Mouse (Mus musculus) lung, postnatal 25 days (tissue): Measurements from ENCODE around the gene Rab43.

Experiments
- DNase-seq: peaks from one replicate; pipeline ENCODE4 v3.0.0; 2022; ENCODE audit warnings: low spot score

Gene Rab43

GRCm38 (mm10) chr6:87809144-87809543 lies 2.8 kb downstream of the Rab43 start:
- no peak for DNase-seq

DNA sequence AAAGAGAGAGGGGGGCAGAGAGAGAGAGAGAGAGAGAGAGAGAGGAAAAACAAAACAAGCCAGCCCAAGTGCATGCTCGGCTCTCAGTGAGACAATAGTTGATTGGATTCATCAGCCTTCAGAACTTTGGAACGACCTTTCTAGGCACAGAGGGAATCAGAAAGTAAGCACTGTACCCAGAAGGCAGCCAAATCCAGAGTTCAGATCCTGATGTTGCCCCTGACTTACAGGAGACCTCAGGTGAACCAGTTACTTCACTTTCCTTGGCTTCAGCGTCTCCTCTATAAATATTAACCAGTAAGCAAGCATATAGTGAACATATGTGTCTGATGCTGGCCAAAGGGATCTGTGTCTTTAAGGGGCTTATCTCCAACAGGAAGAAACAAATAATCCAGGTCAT lies 3.4 kb downstream of the Rab43 start:
- no peak for DNase-seq

DNA sequence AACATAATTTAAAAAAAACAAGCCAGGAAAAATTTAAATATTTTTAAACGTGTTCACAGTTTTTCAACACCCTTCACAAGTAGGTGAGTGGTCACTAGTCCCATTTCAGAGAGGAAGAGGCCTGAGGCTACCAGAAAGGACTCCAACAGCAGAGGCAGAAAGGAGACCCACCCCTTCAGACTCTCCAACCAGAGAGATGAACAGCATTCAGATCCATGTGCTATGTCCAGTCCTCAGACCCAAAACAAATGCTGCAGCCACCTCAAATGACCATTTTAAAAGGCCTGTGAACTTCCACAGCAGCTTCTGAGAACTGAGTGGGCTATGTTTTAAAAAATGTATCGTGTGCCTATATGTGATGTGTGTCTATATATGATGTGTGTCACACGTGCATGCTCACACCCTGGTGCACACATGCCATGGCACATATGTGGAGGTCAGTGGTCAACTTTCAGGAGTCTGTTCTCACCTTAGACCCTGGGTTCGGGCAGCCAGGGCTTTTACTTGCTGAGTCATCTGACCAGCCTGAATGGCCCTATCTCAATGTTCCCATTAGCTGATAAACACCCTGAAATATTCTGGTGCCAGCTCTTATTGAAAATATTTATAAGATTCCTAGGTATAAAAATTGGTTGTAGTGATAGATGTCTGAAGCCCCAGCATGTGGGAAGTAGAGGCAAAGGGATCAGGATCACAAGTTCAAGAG lies 4.1 kb downstream of the Rab43 start:
- DNase-seq: no peak

- no peak for DNase-seq
Measured at GRCm38 (mm10) chr6:87806857-87807256, 5.1 kb downstream of the Rab43 start.

- peak; percentile 51 for DNase-seq
Measured at GRCm38 (mm10) chr6:87806028-87806427, 5.9 kb downstream of the Rab43 start.

GRCm38 (mm10) chr6:87805448-87805847 lies 6.5 kb downstream of the Rab43 start:
- no peak for DNase-seq

DNA sequence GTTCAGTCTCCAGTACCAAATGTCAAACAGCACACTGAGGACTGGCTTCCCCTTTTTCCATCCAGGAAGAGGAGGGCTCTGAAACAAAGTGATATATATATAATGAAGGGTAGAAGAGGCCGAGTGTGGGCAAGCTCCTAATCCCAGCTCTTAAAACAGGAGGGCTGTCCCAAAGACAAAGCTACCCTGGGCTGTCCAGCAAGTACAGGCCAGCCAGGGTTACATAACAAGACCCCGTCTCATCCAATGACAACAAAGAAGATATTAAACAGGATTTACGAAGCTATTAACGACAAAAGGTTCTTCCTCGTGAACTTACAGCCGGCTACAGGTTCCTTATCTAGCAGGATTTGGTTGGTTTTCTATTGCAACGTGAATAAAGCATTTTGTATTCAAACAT lies 7.1 kb downstream of the Rab43 start:
- DNase-seq: no peak

- DNase-seq: no peak
Measured at GRCm38 (mm10) chr6:87804036-87804435, 7.9 kb downstream of the Rab43 start.

DNA sequence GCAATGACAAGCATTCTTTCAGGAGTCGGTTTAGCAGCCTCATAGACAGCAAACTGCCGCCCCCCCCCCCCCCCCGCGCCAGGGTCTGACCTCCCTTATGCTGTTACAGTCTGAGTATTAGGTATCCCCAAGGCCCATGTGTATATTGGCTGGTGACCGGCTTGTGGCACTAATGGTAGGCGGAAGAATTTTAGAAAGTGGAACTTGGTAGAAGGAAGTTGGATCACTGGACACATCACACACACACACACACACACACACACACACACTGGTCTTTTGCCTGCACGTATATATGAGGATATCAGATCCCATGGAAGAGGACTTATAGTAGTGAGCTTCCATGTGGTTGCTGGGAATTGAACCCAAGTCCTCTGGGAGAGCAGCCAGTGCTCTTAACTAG lies 9.5 kb downstream of the Rab43 start:
- no peak for DNase-seq

DNA sequence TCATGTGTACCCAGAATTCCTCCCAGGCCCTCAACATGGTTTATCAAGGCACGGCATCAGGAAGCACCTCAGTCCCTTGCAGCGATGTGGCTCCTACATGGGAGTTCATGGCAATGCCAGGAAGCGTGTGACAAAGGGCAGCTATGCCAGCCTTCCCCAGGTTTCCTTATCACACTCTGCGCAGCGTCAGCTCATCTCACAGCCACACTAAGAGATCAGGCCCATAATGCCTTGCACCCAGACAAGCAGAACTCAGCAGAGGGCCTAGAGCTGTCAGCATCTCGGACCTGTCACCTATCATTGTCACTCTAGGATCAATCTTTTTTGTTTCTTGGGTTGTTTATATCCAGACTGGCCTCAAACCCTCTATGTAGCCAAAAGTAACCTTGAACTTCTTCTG lies 12.4 kb downstream of the Rab43 start:
- no peak for DNase-seq

DNA sequence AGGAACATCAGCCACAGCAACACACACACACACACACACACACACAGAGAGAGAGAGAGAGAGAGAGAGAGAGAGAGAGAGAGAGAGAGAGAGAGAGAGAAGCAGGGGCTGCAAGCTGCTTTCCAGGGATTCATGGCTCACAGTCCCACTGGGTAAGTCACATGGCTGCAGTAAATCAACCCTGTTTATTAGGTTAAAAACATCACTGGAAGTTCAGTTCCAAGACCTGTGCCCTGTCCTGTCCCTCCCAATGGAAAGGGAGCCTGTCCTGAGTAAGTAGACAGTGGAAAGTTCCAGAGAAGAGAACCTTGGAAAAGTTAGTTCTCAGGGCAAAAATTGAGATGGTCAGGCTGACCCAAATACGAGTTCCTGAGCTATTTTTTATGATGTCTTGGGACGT lies 14.6 kb downstream of the Rab43 start:
- DNase-seq: no peak

GRCm38 (mm10) chr6:87796251-87796880 lies 15.6 kb downstream of the Rab43 start:
- no peak for DNase-seq

GRCm38 (mm10) chr6:87795385-87796150 lies 16.4 kb downstream of the Rab43 start:
- DNase-seq: no peak

DNA sequence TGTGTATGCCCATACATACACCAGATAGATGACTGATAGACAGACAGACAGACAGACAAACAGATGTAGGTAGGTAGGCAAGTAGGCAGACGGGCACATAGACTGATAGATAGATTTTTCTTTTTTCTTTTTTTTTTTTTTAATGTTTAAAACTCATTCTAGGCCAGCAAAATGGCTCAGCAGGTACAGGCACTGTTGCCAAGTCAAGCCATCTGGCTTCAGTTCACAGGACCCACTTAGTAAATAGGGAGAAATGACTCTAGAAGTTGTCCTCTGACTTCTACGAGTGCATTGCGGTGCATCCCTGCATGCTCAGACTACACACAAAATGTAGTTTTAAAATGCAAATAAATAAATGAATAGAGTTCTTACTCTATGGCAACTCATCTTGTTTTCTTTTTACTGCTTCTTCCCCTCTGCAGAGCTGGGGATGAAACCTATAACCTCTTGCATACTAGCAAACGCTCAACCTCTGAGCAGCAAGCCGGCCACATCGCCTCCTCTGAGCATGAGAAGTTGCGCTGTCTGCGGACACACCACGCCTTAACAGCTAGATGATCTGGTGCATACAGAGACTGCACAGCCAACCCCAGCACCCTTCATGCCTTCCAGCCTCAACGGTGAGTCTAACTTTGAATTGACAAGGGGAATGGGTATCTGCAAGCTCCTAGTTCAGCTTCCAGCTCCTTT lies 18.0 kb downstream of the Rab43 start:
- DNase-seq: no peak

DNA sequence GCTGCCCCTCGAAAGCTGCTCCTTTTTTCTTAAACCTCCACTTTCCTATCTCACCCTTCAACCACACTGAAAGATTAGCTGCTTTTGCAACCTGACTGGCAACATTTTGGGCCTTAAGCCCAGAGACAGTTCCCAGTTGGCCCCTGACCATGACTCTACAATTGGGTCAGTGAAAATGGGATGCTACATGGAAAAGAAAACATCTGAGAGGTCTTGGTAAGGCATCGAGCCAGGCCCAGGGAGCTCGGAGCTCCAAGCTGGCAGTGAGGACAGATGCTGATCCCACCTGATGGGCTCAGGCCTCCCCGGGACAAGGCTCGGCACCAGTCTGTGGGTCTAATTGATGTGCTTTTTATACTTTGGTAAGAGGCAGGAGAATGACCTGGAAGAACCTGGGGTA lies 20.1 kb downstream of the Rab43 start:
- DNase-seq: no peak

- DNase-seq: no peak
Measured at GRCm38 (mm10) chr6:87790779-87791480, 21.0 kb downstream of the Rab43 start.

GRCm38 (mm10) chr6:87789791-87790190 lies 22.2 kb downstream of the Rab43 start:
- no peak for DNase-seq

DNA sequence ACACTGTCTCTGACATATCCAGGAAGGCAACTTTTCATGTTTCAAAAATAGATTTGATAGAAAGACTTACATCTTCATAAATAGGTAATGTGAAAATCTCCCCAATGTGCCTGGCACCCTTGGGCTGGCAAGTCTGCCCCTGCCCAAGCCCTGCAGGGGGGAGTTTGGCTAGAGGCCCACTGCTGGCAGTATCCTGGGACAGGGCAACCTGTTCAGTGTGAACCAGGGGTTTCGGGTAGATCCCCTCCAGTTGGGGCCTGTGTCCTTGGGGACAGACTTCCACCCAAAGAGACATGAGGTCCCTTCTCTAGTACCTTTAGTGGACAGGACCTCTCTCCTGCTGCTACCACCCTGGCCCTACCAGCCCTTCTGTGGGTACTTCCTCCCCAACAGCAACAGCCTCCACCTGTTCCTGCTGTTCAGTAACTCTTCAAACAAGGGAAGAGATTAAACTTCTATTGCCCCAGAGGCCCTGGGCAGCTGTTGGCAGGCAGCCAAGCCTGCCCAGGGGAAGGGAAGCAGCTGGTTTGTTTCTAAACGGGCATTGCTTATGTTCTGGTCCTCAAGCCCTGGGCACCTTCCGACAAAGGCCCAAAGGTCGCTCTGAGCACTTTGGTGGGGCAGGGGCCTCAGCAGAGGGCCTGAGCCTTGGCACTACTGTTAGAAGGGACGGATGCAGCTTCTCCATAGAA lies 22.9 kb downstream of the Rab43 start:
- DNase-seq: peak; percentile 57

GRCm38 (mm10) chr6:87788266-87788895 lies 23.6 kb downstream of the Rab43 start:
- no peak for DNase-seq

DNA sequence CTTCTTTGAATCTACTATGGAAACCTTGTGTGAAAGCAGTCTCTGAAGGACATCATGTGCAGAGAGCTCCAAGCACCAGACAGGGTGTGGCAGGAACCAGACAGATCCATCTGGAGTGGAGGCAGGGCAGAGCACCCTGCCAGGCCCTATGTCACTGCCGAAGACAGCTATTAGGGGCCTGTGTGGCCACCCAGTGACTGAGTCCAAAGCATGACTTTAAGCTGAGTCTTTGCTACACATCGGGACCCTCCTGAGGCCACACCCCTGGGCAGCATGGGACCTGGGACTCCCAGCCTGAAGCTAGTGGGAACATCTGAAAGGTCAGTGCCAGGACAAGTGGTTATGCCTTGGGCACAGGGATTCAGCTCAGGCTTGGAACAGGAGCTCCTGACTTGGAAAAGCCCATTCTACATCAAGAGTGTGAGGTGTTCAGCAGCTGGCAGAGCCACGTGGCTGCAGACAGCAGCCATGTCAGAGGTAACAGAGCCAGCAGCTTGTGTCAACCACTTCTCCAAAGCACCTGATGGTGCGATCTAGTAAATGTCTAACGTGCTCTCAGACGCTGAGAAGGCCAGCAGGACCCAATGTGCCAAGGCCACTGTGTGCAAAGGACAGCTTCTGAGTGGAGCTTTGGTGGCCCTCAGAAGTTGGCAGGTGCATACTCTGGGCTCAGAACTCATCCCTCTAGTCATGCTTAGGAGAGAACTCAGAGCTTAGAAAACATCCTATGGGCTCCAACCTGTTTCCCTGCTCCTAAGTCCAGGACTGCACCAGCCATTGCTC lies 24.7 kb downstream of the Rab43 start:
- DNase-seq: no peak
